Mouse (Mus musculus): ENCODE data around the gene Cuedc1.
"Not testable (repeated sequence)": the region's sequence is repeated elsewhere in the genome, so short reads cannot be mapped to it uniquely, and the experiment has no call there.

Cuedc1 gene

GRCm38 (mm10) chr11:88193098-88193823 is 95.4 kb downstream of the Cuedc1 start:
- no peak for ATAC-seq (ENCODE audit: insufficient number of reproducible peaks, low FRiP score, low TSS enrichment)

- ATAC-seq (ENCODE audit: insufficient number of reproducible peaks, low FRiP score, low TSS enrichment) = no peak
Observed at GRCm38 (mm10) chr11:88193824-88194696, 96.2 kb downstream of the Cuedc1 start.

DNA sequence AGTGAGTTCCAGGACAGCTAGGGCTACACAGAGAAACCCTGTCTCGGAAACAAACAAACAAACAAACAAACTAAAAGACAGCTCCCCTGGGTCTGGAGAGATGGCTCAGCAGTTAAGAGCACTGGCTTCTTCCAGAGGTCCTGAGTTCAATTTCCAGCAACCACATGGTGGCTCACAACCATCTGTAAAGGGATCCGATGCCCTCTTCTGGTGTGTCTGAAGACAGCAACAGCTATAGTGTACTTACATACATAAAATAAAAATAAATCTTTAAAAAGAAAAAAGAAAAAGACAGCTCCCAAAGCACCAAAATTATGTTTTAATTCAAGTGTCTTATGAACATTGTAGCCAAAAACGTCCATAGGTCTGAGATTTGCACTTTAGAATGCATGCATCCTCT is 97.8 kb downstream of the Cuedc1 start:
- not testable (repeated sequence) for ATAC-seq (ENCODE audit: insufficient number of reproducible peaks, low FRiP score, low TSS enrichment)

GRCm38 (mm10) chr11:88197153-88197576 is 99.3 kb downstream of the Cuedc1 start:
- ATAC-seq (ENCODE audit: insufficient number of reproducible peaks, low FRiP score, low TSS enrichment) = no peak

- no peak for ATAC-seq (ENCODE audit: insufficient number of reproducible peaks, low FRiP score, low TSS enrichment)
Observed at GRCm38 (mm10) chr11:88198223-88198622, 100.4 kb downstream of the Cuedc1 start.

DNA sequence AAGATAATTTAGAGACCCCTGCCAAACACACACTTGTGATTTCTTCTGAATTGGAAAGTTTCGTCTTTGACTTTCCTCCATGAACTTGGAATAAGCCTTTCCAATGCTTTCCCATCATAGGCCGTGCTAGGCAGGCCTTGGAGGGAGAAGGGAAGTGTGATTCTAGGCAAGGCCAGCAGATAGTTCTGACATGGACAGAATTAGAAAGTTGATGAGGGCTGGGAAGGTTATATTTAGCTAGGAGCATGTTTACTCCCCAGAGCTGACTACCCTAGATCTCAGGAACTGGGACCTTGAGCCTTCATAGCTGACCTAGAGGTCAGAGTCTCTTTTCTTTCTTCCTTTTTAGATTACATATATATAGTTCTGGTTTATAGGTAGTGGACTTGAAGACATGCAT is 103.3 kb downstream of the Cuedc1 start:
- no peak for ATAC-seq (ENCODE audit: insufficient number of reproducible peaks, low FRiP score, low TSS enrichment)

- ATAC-seq (ENCODE audit: insufficient number of reproducible peaks, low FRiP score, low TSS enrichment) = no peak
Observed at GRCm38 (mm10) chr11:88202077-88202476, 104.2 kb downstream of the Cuedc1 start.

DNA sequence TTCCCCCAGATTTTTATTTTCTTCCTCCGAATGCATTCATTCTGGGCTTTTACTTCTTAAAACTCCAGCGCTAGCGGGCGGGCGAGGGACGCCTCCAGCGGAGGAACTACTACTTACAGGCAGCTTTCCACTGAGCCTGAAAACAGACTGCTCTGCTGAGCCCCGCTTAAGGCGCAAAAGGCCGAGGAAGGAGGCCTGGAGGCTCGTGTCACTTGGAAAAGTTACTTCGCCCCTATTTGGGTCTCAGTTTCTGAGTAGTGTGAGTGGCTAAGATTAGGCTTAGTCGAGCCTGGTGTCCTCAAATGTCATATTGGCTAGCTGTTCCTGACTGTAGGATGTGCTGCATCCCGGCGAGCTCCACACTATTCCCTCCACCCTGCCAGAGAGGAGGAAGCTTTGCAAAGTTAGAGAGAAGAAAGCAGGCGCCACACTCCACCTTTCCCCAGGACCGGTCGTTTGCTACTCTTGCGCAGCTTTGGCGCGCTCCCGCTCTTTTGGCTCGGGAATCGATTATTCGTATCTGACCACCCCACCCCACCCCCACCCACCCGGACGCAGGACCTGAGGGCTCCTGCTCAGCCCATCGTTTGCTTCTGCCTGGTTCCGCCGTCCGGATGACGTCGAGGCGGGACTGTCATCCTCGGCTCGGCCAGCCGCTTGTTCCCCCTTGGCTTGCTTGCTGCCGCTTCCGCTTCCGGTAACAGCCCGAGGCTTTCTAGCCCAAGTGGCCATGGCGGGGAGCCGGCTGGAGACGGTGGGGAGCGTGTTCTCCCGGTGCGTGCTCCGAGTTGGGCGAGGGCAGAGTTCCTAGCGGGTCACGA is 106.1 kb downstream of the Cuedc1 start, which contains the start of gene Mrps23:
Mrps23 (plus strand) TSS at position 677 of the 821 bp plus-strand sequence.
- ATAC-seq (ENCODE audit: insufficient number of reproducible peaks, low FRiP score, low TSS enrichment) = peak; percentile 96

DNA sequence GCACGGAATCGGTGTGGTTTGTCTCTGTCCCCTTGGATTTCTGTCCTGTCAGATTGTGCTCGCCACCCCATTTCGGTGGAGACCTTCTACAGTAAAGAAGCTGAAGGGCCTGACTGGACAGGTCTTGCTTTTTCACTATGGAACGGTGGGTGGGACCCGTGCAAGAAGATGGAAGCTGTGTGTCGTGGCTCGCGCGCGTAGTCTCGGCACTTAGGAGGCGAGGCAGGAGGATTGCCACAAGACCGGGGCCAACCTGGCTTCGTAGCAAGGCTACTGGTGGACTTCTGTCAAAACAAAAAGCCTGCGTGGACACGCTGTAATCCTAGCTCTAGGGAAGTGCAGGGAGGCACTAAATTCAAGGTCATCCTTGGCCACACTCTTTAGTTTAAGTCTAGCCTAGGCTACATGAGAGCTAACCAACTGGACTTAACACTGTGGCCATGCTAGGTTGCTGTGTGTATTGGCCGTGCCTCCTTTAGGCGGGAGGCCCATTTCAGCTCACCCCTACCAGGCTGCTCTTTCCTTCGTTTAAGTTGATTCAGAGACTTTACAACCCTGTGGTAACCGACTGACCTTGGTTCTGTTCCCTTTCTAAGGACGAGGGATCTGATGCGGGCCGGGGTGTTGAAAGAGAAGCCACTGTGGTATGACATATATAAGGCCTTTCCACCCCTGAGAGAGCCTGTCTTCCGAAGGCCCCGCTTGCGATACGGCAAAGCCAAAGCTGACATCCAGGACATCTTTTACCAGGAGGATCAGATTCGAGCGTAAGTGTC is 106.9 kb downstream of the Cuedc1 start:
- no peak for ATAC-seq (ENCODE audit: insufficient number of reproducible peaks, low FRiP score, low TSS enrichment)

DNA sequence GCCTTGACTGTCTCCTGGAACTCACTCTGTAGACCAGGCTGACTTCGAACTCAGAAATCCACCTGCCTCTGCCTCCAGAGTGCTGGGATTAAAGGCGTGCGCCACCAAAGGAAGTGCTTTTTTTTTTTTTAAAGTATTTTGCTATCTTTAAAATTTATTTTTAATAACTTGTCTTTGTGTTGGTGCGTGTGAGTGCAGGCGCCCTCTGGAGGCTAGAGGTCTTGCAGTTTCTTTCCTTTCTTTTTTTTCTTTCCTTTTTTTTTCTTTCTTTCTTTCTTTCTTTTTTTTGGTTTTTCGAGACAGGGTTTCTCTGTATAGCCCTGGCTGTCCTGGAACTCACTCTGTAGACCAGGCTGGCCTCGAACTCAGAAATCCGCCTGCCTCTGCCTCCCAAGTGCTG is 108.7 kb downstream of the Cuedc1 start:
- ATAC-seq (ENCODE audit: insufficient number of reproducible peaks, low FRiP score, low TSS enrichment) = not testable (repeated sequence)

DNA sequence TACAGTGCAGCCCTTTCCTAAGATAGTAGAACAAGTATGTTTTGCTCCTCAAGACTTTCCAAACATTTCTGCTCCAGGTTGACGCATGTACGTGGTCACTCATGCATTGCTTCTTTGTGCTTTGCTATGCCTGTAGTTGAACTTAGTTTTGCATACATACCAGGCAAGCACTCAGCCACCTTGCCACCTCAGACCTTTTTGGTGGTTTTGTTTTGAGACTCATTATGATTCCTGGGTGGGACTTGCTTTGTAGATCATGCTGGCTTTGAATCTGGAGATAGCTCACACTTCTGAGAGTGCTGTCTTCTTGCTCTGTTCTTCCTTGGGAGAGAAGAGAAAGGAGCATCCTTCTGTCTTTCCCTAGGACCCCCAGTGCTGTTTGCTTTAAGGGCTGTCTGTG is 109.8 kb downstream of the Cuedc1 start:
- no peak for ATAC-seq (ENCODE audit: insufficient number of reproducible peaks, low FRiP score, low TSS enrichment)

DNA sequence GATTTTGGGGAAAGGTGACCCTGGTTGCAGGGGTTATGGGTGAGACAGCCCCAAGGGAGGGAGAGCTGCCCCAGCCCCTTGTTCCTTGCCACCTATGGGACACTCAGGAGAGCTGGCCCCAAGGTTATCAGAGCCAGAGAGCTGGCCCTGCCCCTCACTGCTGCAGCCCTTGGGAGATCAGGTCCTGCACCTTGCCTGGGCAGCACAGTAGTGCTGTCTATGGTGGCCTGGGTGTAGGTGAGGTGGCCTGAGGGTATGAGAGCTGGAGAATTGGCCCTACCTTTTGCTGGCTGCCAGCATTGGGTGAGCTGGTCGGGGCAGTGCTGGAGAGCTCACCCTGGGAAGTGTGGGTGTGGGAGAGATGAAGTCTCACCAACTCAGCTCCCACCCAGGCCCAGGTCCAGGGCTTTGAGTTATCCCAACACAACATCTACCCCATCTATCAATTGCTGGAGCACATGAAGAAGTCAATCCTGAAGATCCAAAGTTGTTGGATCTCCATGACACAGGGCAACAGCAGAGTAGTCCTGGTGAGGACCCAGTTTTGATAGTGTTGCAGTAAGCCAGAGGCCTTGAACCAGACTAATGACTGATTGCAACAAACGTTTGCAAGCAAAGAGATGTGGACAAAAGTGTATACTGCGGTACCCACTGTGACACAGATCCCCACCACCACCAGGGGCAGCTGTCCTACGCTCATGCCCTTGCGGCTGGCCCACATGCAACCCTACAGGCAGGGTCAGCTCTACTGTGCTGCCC is 114.1 kb downstream of the Cuedc1 start:
- ATAC-seq (ENCODE audit: insufficient number of reproducible peaks, low FRiP score, low TSS enrichment) = no peak

DNA sequence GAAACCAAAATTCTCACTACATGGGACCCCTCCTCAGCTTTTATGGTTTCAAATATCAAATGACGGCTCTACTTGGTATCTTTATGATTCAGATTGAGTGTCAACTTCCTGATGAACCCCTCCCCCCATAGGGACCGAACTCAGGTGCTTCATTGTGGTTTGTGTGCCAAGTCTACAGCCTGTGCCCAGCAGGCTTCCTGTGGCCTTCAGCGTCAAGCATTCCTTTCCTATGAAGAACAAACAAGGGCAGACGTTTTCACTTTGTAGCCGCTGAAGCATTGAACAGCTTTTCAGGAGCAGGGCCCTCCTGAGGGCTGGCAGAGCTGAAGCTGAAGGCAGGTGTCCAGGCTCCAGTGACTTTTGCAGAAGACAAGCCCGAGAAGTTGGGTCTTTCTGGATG is 115.9 kb downstream of the Cuedc1 start:
- no peak for ATAC-seq (ENCODE audit: insufficient number of reproducible peaks, low FRiP score, low TSS enrichment)

GRCm38 (mm10) chr11:88214881-88215831 is 117.3 kb downstream of the Cuedc1 start:
- ATAC-seq (ENCODE audit: insufficient number of reproducible peaks, low FRiP score, low TSS enrichment) = peak; percentile 86

GRCm38 (mm10) chr11:88216231-88216685 is 118.4 kb downstream of the Cuedc1 start:
- peak; percentile 26; the same call in 1 of the 2 replicates for ATAC-seq (ENCODE audit: insufficient number of reproducible peaks, low FRiP score, low TSS enrichment)

GRCm38 (mm10) chr11:88218155-88218554 is 120.3 kb downstream of the Cuedc1 start:
- ATAC-seq (ENCODE audit: insufficient number of reproducible peaks, low FRiP score, low TSS enrichment) = no peak

DNA sequence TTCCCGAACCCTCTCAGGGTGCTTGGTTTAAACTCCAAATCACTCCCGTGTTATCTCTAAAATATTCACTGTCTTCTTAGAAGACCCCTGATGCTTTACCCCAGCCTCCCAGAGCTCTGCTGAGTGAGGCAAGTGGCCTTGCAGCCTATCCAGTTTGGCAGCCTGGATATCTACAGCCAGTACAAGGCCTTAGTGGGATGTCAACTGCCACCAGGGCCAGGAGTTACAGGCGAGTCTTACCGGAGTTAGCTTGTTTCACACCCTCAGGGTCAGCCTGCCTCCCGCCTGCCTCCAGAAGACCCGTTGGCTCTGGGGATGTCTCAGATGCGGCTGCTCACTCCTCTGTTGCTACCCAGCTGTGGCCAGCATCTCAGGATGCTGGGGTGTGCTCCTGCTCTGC is 120.7 kb downstream of the Cuedc1 start:
- ATAC-seq (ENCODE audit: insufficient number of reproducible peaks, low FRiP score, low TSS enrichment) = no peak

GRCm38 (mm10) chr11:88221929-88222475 is 124.1 kb downstream of the Cuedc1 start:
- no peak for ATAC-seq (ENCODE audit: insufficient number of reproducible peaks, low FRiP score, low TSS enrichment)

Measured in cerebellum, adult (tissue).